Mouse (Mus musculus): Measurements from ENCODE around the gene Swap70. TPM values are rescaled to one million over a fixed set of nuclear protein-coding genes. Genes with fewer than 3 reads are reported as not detected.

The Swap70 gene
- polyA plus RNA-seq, 2 experiments: 25.6 to 27.5 TPM

DNA sequence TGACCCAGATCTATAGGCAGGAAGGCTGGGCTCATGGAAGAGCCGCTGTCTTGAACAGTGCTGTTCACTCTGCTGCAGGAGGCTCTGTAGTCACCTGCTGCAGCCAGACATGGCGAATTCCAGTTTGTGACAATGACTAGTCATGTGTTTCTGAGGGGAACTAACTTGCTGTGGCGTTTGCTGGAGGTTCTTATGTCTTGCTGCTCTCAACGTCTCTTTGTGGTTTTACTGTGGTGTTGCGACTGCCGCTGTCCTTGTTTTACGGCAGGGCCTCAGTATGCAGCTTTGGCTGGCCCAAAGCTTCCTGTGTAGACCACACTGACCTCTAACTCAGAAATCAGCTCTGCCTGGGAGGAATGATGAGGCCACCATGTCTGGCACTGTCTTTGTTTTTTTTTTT lies 48.9 kb downstream of the Swap70 start:
- Histone ChIP-seq H3K27me3 (ENCODE audit: control insufficient read depth, insufficient read depth, low read length) (no peaks in the 10 kb centered on the region), H3K9me3 (ENCODE audit: control insufficient read depth, low read length) (no peaks in the 10 kb centered on the region), H3K36me3 (ENCODE audit: control insufficient read depth, insufficient read depth, low read length) (peaks cover 56% of the 10 kb centered on the region), H3K4me1 (ENCODE audit: control insufficient read depth, insufficient read depth, low read length) (no peaks in the 10 kb centered on the region), H3K9ac (ENCODE audit: low read depth, low read length, severe bottlenecking) (no peak overlapping the region), H3K27ac (replicated peaks; ENCODE audit: low read depth, low read length) (no peak overlapping the region), H3K4me3 (replicated peaks; ENCODE audit: low read length) (no peak overlapping the region), H3K4me2 (replicated peaks; ENCODE audit: low read depth, low read length, severe bottlenecking) (no peak overlapping the region)
- no peak for TF ChIP-seq POLR2A (IDR thresholded peaks at IDR 0.05; ENCODE audit: borderline replicate concordance, extremely low read depth, insufficient read depth, insufficient read length)
- WGBS: 84% methylated on average over 7 of the region's 7 CpGs
- DNase-seq (ENCODE audit: low spot score): no peak
- no peak for ATAC-seq (ENCODE audit: low FRiP score, low read depth)

DNA sequence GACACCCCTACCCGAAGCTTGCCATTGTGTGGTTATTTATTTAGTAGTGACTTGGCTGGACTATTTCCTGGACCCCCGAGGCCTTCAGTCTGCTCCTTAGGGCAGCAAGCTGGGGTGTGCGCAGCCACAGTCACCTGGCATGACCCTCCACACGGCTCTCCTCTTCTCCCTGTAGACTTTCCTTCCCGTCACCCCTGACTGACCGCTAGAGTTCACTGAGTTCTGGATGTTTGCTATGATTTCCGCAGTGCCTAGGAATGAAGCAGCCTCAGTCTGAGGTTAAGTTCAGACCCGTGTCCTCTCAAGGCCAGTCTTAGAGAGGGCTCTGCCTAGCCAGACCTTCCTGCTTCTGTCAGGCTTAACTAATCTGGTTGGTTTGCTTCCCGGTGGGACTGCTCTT lies 50.3 kb downstream of the Swap70 start:
- H3K27me3 ChIP-seq (ENCODE audit: control insufficient read depth, insufficient read depth, low read length): no peaks in the 10 kb centered on the region
- H3K36me3 ChIP-seq (ENCODE audit: control insufficient read depth, insufficient read depth, low read length): peaks cover 69% of the 10 kb centered on the region
- no peak overlapping the region for H3K4me3 ChIP-seq (replicated peaks; ENCODE audit: low read length)
- no peak overlapping the region for H3K27ac ChIP-seq (replicated peaks; ENCODE audit: low read depth, low read length)
- no peak for ATAC-seq (ENCODE audit: low FRiP score, low read depth)
- H3K4me1 ChIP-seq (ENCODE audit: control insufficient read depth, insufficient read depth, low read length): no peaks in the 10 kb centered on the region
- H3K4me2 ChIP-seq (replicated peaks; ENCODE audit: low read depth, low read length, severe bottlenecking): no peak overlapping the region
- 80% methylated on average over 9 of the region's 9 CpGs for WGBS
- no peak for DNase-seq (ENCODE audit: low spot score)
- TF ChIP-seq POLR2A (IDR thresholded peaks at IDR 0.05; ENCODE audit: borderline replicate concordance, extremely low read depth, insufficient read depth, insufficient read length): no peak
- H3K9me3 ChIP-seq (ENCODE audit: control insufficient read depth, low read length): no peaks in the 10 kb centered on the region
- no peak overlapping the region for H3K9ac ChIP-seq (ENCODE audit: low read depth, low read length, severe bottlenecking)

DNA sequence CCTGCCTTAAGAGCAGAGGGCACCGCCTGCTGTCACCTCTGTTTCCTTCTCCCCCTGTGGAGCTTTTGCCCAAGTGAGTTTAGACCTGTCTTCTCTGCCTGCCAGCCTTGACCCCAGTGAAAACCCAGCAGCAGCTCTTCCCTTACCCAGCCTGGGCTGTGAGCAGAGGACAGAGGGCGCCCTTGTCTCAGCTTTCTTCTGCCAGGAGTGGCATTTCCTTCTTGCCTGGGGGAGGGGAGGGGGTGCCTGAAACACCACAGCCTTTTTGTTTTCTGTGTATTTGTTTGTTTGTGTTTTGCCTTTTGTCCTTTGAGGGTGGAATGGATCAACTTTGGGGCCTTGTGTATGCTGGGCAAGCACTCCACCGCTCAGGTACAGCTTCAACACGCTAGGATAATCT lies 50.9 kb downstream of the Swap70 start:
- Histone ChIP-seq H3K9ac (ENCODE audit: low read depth, low read length, severe bottlenecking) (no peak overlapping the region), H3K4me1 (ENCODE audit: control insufficient read depth, insufficient read depth, low read length) (no peaks in the 10 kb centered on the region), H3K9me3 (ENCODE audit: control insufficient read depth, low read length) (no peaks in the 10 kb centered on the region), H3K36me3 (ENCODE audit: control insufficient read depth, insufficient read depth, low read length) (peaks cover 69% of the 10 kb centered on the region), H3K4me2 (replicated peaks; ENCODE audit: low read depth, low read length, severe bottlenecking) (no peak overlapping the region), H3K4me3 (replicated peaks; ENCODE audit: low read length) (no peak overlapping the region), H3K27ac (replicated peaks; ENCODE audit: low read depth, low read length) (no peak overlapping the region), H3K27me3 (ENCODE audit: control insufficient read depth, insufficient read depth, low read length) (no peaks in the 10 kb centered on the region)
- ATAC-seq (ENCODE audit: low FRiP score, low read depth) (no peak), DNase-seq (ENCODE audit: low spot score) (no peak)
- no peak for TF ChIP-seq POLR2A (IDR thresholded peaks at IDR 0.05; ENCODE audit: borderline replicate concordance, extremely low read depth, insufficient read depth, insufficient read length)
- 82% methylated on average over 4 of the region's 4 CpGs for WGBS

DNA sequence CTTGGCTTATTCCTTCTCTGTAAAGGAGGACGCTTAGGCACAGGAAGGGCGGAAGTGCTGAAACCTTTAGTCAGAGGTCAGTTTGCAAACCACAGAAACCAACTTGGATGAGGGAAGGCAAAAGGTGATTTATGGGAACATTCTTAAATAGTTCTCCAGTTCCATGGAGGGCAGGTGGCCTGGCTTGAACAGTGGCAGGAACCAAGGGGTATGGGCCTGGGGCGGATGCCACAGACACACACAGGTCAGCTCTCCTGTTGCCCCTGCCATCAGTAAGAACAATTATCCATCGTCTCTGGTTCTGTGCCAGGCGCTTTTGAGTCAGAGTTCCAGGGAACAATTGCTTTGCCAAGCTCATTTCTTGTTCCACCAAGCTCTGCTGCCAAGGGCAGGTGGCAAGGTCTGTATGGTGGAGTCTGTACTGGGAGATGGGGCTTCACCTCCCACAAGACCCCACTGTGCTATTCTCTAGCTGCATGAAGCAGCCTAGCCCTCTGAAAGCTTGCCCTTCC lies 56.3 kb downstream of the Swap70 start:
- TF ChIP-seq POLR2A (IDR thresholded peaks at IDR 0.05; ENCODE audit: borderline replicate concordance, extremely low read depth, insufficient read depth, insufficient read length): no peak
- ATAC-seq (ENCODE audit: low FRiP score, low read depth) (no peak), DNase-seq (ENCODE audit: low spot score) (no peak)
- H3K9me3 ChIP-seq (ENCODE audit: control insufficient read depth, low read length): no peaks in the 10 kb centered on the region
- no peak overlapping the region for H3K27ac ChIP-seq (replicated peaks; ENCODE audit: low read depth, low read length)
- no peaks in the 10 kb centered on the region for H3K27me3 ChIP-seq (ENCODE audit: control insufficient read depth, insufficient read depth, low read length)
- H3K4me3 ChIP-seq (replicated peaks; ENCODE audit: low read length): no peak overlapping the region
- WGBS: 97% methylated on average over 5 of the region's 5 CpGs
- H3K9ac ChIP-seq (ENCODE audit: low read depth, low read length, severe bottlenecking): no peak overlapping the region
- H3K36me3 ChIP-seq (ENCODE audit: control insufficient read depth, insufficient read depth, low read length): peaks cover 77% of the 10 kb centered on the region
- no peaks in the 10 kb centered on the region for H3K4me1 ChIP-seq (ENCODE audit: control insufficient read depth, insufficient read depth, low read length)
- no peak overlapping the region for H3K4me2 ChIP-seq (replicated peaks; ENCODE audit: low read depth, low read length, severe bottlenecking)

DNA sequence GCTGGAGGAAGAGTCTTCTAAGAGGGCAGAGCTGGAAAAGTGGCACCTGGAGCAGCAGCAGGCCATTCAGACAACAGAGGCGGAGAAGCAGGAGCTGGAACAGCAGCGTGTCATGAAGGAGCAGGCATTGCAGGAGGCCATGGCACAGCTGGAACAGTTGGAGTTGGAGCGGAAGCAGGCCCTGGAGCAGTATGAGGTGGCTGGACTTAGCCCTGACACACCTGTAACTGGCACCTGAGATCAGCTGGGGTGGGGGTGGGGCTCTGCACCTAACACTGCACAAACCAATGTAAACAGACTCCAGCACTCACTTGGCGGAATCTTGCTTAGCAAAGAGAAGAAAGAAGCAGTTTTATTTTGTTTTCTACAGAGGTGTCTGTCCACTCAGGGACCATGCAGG lies 57.7 kb downstream of the Swap70 start:
- DNase-seq (ENCODE audit: low spot score): no peak
- no peak for TF ChIP-seq POLR2A (IDR thresholded peaks at IDR 0.05; ENCODE audit: borderline replicate concordance, extremely low read depth, insufficient read depth, insufficient read length)
- Histone ChIP-seq H3K4me2 (replicated peaks; ENCODE audit: low read depth, low read length, severe bottlenecking) (no peak overlapping the region), H3K9me3 (ENCODE audit: control insufficient read depth, low read length) (no peaks in the 10 kb centered on the region), H3K4me3 (replicated peaks; ENCODE audit: low read length) (no peak overlapping the region), H3K27me3 (ENCODE audit: control insufficient read depth, insufficient read depth, low read length) (no peaks in the 10 kb centered on the region), H3K27ac (replicated peaks; ENCODE audit: low read depth, low read length) (no peak overlapping the region), H3K36me3 (ENCODE audit: control insufficient read depth, insufficient read depth, low read length) (peaks cover 71% of the 10 kb centered on the region), H3K4me1 (ENCODE audit: control insufficient read depth, insufficient read depth, low read length) (no peaks in the 10 kb centered on the region), H3K9ac (ENCODE audit: low read depth, low read length, severe bottlenecking) (no peak overlapping the region)
- WGBS: 92% methylated on average over 4 of the region's 4 CpGs
- ATAC-seq (ENCODE audit: low FRiP score, low read depth): no peak

Measured in limb, embryonic 14.5 days (tissue).